Mouse (Mus musculus) NIH3T3 (cell line): ENCODE measurements around the gene Tspan5.

ENCODE experiments used
- DNase-seq: peaks from one replicate; pipeline ENCODE4 v3.0.0-alpha.2; 2012; ENCODE audit warnings: low read depth

The Tspan5 gene

GRCm38 (mm10) chr3:138876931-138877361 lies 135.0 kb downstream of the Tspan5 start:
- no peak for DNase-seq

GRCm38 (mm10) chr3:138877741-138878140 lies 135.7 kb downstream of the Tspan5 start:
- DNase-seq: no peak

- DNase-seq: no peak
These were observed 139.2 kb downstream of the Tspan5 start for GRCm38 (mm10) chr3:138880999-138881724.

- DNase-seq: no peak
These were observed 139.8 kb downstream of the Tspan5 start for GRCm38 (mm10) chr3:138881725-138882347.

GRCm38 (mm10) chr3:138886121-138886520 lies 144.1 kb downstream of the Tspan5 start:
- no peak for DNase-seq

GRCm38 (mm10) chr3:138889214-138889613 lies 147.2 kb downstream of the Tspan5 start:
- DNase-seq: no peak

GRCm38 (mm10) chr3:138889769-138890295 lies 147.8 kb downstream of the Tspan5 start:
- no peak for DNase-seq

- no peak for DNase-seq
These were observed 151.5 kb downstream of the Tspan5 start for GRCm38 (mm10) chr3:138893520-138893919.

- no peak for DNase-seq
These were observed 155.5 kb downstream of the Tspan5 start for GRCm38 (mm10) chr3:138897500-138897899.

GRCm38 (mm10) chr3:138898055-138898454 lies 156.1 kb downstream of the Tspan5 start:
- DNase-seq: no peak

GRCm38 (mm10) chr3:138900571-138901141 lies 158.7 kb downstream of the Tspan5 start:
- peak; percentile 78 for DNase-seq

GRCm38 (mm10) chr3:138905678-138906077 lies 163.7 kb downstream of the Tspan5 start:
- DNase-seq: peak; percentile 77

GRCm38 (mm10) chr3:138906112-138906880 lies 164.3 kb downstream of the Tspan5 start:
- DNase-seq: peak; percentile 90

GRCm38 (mm10) chr3:138909313-138909712 lies 167.3 kb downstream of the Tspan5 start:
- DNase-seq: no peak

- no peak for DNase-seq
These were observed 170.5 kb downstream of the Tspan5 start for GRCm38 (mm10) chr3:138912504-138912903.

GRCm38 (mm10) chr3:138914626-138915288 lies 172.8 kb downstream of the Tspan5 start:
- DNase-seq: no peak

GRCm38 (mm10) chr3:138916591-138916990 lies 174.6 kb downstream of the Tspan5 start:
- no peak for DNase-seq

- DNase-seq: no peak
These were observed 175.0 kb downstream of the Tspan5 start for GRCm38 (mm10) chr3:138917016-138917415.

- DNase-seq: no peak
These were observed 176.2 kb downstream of the Tspan5 start for GRCm38 (mm10) chr3:138918241-138918640.

GRCm38 (mm10) chr3:138926161-138926560 lies 184.2 kb downstream of the Tspan5 start:
- DNase-seq: no peak

GRCm38 (mm10) chr3:138927437-138927836 lies 185.4 kb downstream of the Tspan5 start:
- no peak for DNase-seq

GRCm38 (mm10) chr3:138936780-138937179 lies 194.8 kb downstream of the Tspan5 start:
- DNase-seq: no peak
